ENCODE assay signal across 7 mouse cellular contexts in genomic region chr11:120932564-120933398, GRCm38 (mm10). TPM values are rescaled to one million over a fixed set of nuclear protein-coding genes. Genes with fewer than 3 reads are reported as not detected.
DNase-seq lines count a peak whose midpoint lies in the region; ATAC-seq and TF ChIP-seq lines count a peak whose summit lies in the region.

Ccdc57 (minus strand) TSS chr11:120932872.

- H3K9me3 ChIP-seq in intestine, postnatal 0 days (ENCODE audit: control insufficient read depth): no peaks in the 10 kb centered on the region
- peaks cover 9% of the 10 kb centered on the region; the same call in 1 of the 2 replicates for H3K9me3 ChIP-seq in midbrain, embryonic 12.5 days

- no peaks in the 10 kb centered on the region for H3K27me3 ChIP-seq in intestine, postnatal 0 days (replicated peaks; ENCODE audit: control insufficient read depth, insufficient read depth, low read length)
- no peaks in the 10 kb centered on the region for H3K27me3 ChIP-seq in midbrain, embryonic 12.5 days
- no peaks in the 10 kb centered on the region for H3K27me3 ChIP-seq in small intestine, adult 2 months (ENCODE audit: control insufficient read depth, insufficient read depth, low read length)

- peak within 1 kb of the TSS; percentile 74 for H3K4me2 ChIP-seq in intestine, postnatal 0 days (replicated peaks; ENCODE audit: low read depth)
- peak within 1 kb of the TSS; percentile 62 for H3K4me2 ChIP-seq in midbrain, embryonic 12.5 days (replicated peaks)

- WGBS in intestine, postnatal 0 days: 10% methylated on average over 44 of the region's 44 CpGs
- WGBS in midbrain, embryonic 12.5 days: 9% methylated on average over 44 of the region's 44 CpGs
- 9% methylated on average over 44 of the region's 44 CpGs for WGBS in small intestine, adult 2 months

- peak; percentile 89 for ATAC-seq in intestine, postnatal 0 days
- ATAC-seq in midbrain, embryonic 12.5 days (ENCODE audit: low FRiP score, low read depth): peak; percentile 86

- intact Hi-C loops in left cerebral cortex, postnatal 4 days (cut with DNase I): no loop called here

- H3K4me1 ChIP-seq in intestine, postnatal 0 days (replicated peaks; ENCODE audit: control insufficient read depth, insufficient read depth, low read length): no peaks in the 10 kb centered on the region
- H3K4me1 ChIP-seq in midbrain, embryonic 12.5 days: peaks cover 9% of the 10 kb centered on the region
- H3K4me1 ChIP-seq in small intestine, adult 2 months (ENCODE audit: control insufficient read depth, insufficient read depth, insufficient read length, low read length): peaks cover 5% of the 10 kb centered on the region

- no peak within 1 kb of the TSS for H3K27ac ChIP-seq in intestine, postnatal 0 days (ENCODE audit: low read depth, low read length)
- no peak within 1 kb of the TSS for H3K27ac ChIP-seq in midbrain, embryonic 12.5 days (replicated peaks)
- no peak within 1 kb of the TSS for H3K27ac ChIP-seq in small intestine, adult 2 months (ENCODE audit: insufficient read depth, low read depth, low read length)

- TF ChIP-seq POLR2A in small intestine, adult 2 months (IDR thresholded peaks at IDR 0.05; ENCODE audit: low read depth, low read length): peak; percentile 26; the same call in 1 of the 2 replicates

- peak within 1 kb of the TSS; percentile 47 for H3K9ac ChIP-seq in intestine, postnatal 0 days (ENCODE audit: low read depth, low read length)
- peak within 1 kb of the TSS; percentile 61 for H3K9ac ChIP-seq in midbrain, embryonic 12.5 days (replicated peaks)

- H3K4me3 ChIP-seq in intestine, postnatal 0 days (ENCODE audit: low read depth, low read length): peak within 1 kb of the TSS; percentile 73
- peak within 1 kb of the TSS; percentile 54 for H3K4me3 ChIP-seq in midbrain, embryonic 12.5 days
- H3K4me3 ChIP-seq in small intestine, adult 2 months (ENCODE audit: low read depth, low read length): peak within 1 kb of the TSS; percentile 93

- no peaks in the 10 kb centered on the region; the same call in 1 of the 2 replicates for H3K36me3 ChIP-seq in intestine, postnatal 0 days (ENCODE audit: control insufficient read depth, insufficient read depth)
- no peaks in the 10 kb centered on the region for H3K36me3 ChIP-seq in midbrain, embryonic 12.5 days
- H3K36me3 ChIP-seq in small intestine, adult 2 months (ENCODE audit: control insufficient read depth, insufficient read depth, low read length): no peaks in the 10 kb centered on the region

- DNase-seq in adrenal gland, adult 8-10 months: peak; percentile 84
- DNase-seq in embryo, embryonic 11.5 days (ENCODE audit: low read depth, low spot score): peak; percentile 85
- DNase-seq in gastrocnemius, postnatal 4 days (ENCODE audit: low spot score in 2 of 2): peak; percentile 79 to 88
- DNase-seq in left cerebral cortex, postnatal 4 days: peak; percentile 90

- no peak for TF ChIP-seq CTCF in intestine, postnatal 0 days (IDR thresholded peaks at IDR 0.05; ENCODE audit: low read depth)
- TF ChIP-seq CTCF in small intestine, adult 2 months (IDR thresholded peaks at IDR 0.05; ENCODE audit: extremely low read depth, insufficient read length, insufficient replicate concordance, low read depth, low read length): no peak

RNA-seq across cellular contexts. Expression of gene Ccdc57, which starts in this region (rescaled TPM):
- 10 to 100 TPM in 3 of 4 experiments, 1 to 10 TPM in 1; 9.9 to 24.5 (median 15.1) TPM for total RNA-seq in adrenal gland, adult 8-10 months (2022)
- total RNA-seq in gastrocnemius, postnatal 4 days (2021): 1 to 10 TPM; 6.2 TPM
- 1.1 and 1.3 TPM in 2 replicates for polyA plus RNA-seq in intestine, postnatal 0 days (2015; fragmentation: Nextera tagmentation; extraction: Ambion mirVana)
- 10 to 100 TPM; 11.7 to 13.7 TPM for total RNA-seq in left cerebral cortex, postnatal 4 days (2021)
- polyA plus RNA-seq in midbrain, embryonic 12.5 days (2016; fragmentation: Nextera tagmentation; extraction: Ambion mirVana): 5.9 and 6.3 TPM in 2 replicates
- 0.43 and 0.84 TPM in 2 replicates for polyA plus RNA-seq in small intestine, adult 2 months (2012; rRNA removed)
